Mouse (Mus musculus): ENCODE measurements around the gene Ppie. TPM values are rescaled to one million over a fixed set of nuclear protein-coding genes. Genes with fewer than 3 reads are reported as not detected.

The Ppie gene
- polyA plus RNA-seq, 1 experiment from 2014 or later = 30.9 TPM

DNA sequence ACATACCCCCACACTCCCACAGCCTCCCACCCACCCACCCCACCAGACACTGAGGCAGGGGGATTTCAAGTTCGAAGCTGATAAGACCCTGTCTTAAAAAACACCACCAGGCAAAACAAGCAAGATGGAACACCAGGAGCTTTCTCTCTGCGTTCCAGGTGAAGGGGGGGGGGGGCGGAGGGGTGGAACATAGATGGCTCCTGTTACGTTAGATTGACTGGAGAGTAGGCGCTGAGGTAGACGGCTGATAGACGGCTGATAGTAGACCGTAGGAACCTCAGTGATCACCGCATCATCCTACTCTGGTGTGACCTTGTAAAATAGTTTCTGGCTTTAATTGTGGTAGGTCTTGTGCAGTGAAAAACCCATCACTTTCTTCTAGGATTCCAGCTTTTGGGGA, 45.9 kb downstream of the Ppie start:
- no peak overlapping the region for H3K9ac ChIP-seq (ENCODE audit: low read depth, low read length)
- no peaks in the 10 kb centered on the region for H3K9me3 ChIP-seq (ENCODE audit: control insufficient read depth)
- H3K4me3 ChIP-seq (ENCODE audit: low read depth, low read length) = 0 out of 2 replicates have a peak overlapping the region, but pooled peaks have one; percentile 9
- no peaks in the 10 kb centered on the region for H3K36me3 ChIP-seq (ENCODE audit: control insufficient read depth, insufficient read depth)
- no peak overlapping the region for H3K27ac ChIP-seq (ENCODE audit: low read depth, low read length)
- WGBS = 29% methylated on average over 8 of the region's 9 CpGs
- peak overlapping the region; percentile 47 for H3K4me2 ChIP-seq (replicated peaks; ENCODE audit: low read depth)
- no peaks in the 10 kb centered on the region for H3K27me3 ChIP-seq (replicated peaks; ENCODE audit: control insufficient read depth, insufficient read depth, low read length)
- no peaks in the 10 kb centered on the region for H3K4me1 ChIP-seq (replicated peaks; ENCODE audit: control insufficient read depth, insufficient read depth, low read length)
- ATAC-seq = no peak
- no peak for TF ChIP-seq CTCF (IDR thresholded peaks at IDR 0.05; ENCODE audit: low read depth)

DNA sequence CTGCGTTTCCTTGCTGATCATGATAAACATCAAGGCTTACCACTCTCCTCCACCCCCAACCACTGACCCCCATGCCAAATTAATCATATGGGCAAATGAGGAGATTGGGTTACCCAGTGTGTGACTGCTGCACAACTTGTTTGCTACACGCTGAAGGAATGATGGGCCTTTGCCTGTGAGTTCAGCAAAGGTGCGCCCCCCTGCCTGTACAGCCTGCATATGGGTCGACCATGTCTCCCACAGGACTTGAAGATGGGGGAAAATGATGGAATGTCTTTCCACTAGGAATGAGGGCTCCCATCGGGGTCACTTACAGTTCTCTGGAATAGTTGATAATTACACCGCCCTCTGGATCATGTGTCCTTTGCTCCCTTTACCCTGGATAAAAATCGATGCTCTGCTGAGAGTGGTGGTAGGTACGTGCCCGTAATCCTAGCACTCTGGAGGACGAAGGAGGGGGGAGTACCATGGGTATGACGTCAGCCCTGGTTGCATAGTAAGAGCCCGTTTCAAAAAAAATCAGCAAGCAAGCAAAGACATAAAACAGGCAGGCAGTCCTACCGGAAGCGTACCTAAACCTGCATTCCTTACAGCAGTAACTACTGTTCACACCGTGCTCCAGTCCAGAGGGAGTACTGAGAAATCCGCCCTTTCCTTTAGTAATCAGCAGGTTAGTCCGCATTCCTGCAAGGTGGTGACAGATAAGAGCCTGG, 46.5 kb downstream of the Ppie start:
- no peak for TF ChIP-seq CTCF (IDR thresholded peaks at IDR 0.05; ENCODE audit: low read depth)
- peak overlapping the region; percentile 9; the same call in 1 of the 2 replicates for H3K4me3 ChIP-seq (ENCODE audit: low read depth, low read length)
- H3K36me3 ChIP-seq (ENCODE audit: control insufficient read depth, insufficient read depth) = no peaks in the 10 kb centered on the region
- peak; percentile 76 for ATAC-seq
- H3K27ac ChIP-seq (ENCODE audit: low read depth, low read length) = no peak overlapping the region
- no peaks in the 10 kb centered on the region for H3K27me3 ChIP-seq (replicated peaks; ENCODE audit: control insufficient read depth, insufficient read depth, low read length)
- H3K9ac ChIP-seq (ENCODE audit: low read depth, low read length) = no peak overlapping the region
- H3K9me3 ChIP-seq (ENCODE audit: control insufficient read depth) = no peaks in the 10 kb centered on the region
- WGBS = 26% methylated on average over 17 of the region's 17 CpGs
- H3K4me2 ChIP-seq (replicated peaks; ENCODE audit: low read depth) = peak overlapping the region; percentile 47
- H3K4me1 ChIP-seq (replicated peaks; ENCODE audit: control insufficient read depth, insufficient read depth, low read length) = no peaks in the 10 kb centered on the region

DNA sequence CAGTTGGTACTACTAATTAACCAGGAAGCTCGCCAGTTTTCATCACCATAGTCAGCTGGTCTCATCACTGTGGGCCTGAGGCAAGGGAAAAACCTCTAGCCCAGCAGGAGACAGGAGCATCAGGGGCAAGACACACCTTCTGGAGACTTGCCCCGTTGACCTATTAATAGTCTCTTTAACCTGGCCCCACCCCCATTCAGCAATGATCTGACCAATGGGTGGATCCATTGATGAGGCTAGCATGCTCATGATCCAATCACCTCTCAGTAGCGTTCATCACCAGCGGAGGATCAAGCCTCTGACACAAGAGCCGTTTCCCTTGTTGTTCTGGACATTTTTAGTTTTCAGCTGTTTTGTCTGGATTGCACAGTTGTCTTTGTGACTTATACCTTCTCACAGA, 47.1 kb downstream of the Ppie start:
- Histone ChIP-seq H3K9me3 (ENCODE audit: control insufficient read depth) (no peaks in the 10 kb centered on the region), H3K4me3 (ENCODE audit: low read depth, low read length) (no peak overlapping the region), H3K9ac (ENCODE audit: low read depth, low read length) (no peak overlapping the region), H3K4me2 (replicated peaks; ENCODE audit: low read depth) (no peak overlapping the region), H3K27me3 (replicated peaks; ENCODE audit: control insufficient read depth, insufficient read depth, low read length) (no peaks in the 10 kb centered on the region), H3K36me3 (ENCODE audit: control insufficient read depth, insufficient read depth) (no peaks in the 10 kb centered on the region), H3K4me1 (replicated peaks; ENCODE audit: control insufficient read depth, insufficient read depth, low read length) (no peaks in the 10 kb centered on the region), H3K27ac (ENCODE audit: low read depth, low read length) (no peak overlapping the region)
- no peak for ATAC-seq
- WGBS = 58% methylated on average over 5 of the region's 5 CpGs
- no peak for TF ChIP-seq CTCF (IDR thresholded peaks at IDR 0.05; ENCODE audit: low read depth)

DNA sequence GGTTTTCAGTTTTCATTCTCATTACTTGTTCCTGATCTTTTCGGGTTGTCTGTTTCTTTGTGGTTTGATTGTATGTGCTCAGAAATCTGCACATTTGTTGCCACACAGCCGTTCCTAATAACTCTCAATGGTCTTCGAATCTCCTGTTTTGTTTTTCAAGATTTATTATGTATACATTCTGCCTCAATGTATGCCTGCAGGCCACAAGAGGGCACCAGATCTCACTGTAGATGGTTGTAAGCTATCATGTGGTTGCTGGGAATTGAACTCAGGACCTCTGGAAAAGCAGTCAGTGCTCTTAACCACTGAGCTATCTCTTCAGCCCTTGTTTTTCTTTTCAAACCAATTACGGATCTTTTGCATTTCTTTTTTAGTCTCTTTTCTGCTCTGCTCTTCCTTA, 53.4 kb downstream of the Ppie start:
- WGBS = 79% methylated on average over 4 of the region's 4 CpGs
- Histone ChIP-seq H3K27me3 (replicated peaks; ENCODE audit: control insufficient read depth, insufficient read depth, low read length) (no peaks in the 10 kb centered on the region), H3K27ac (ENCODE audit: low read depth, low read length) (no peak overlapping the region), H3K9me3 (ENCODE audit: control insufficient read depth) (no peaks in the 10 kb centered on the region), H3K4me2 (replicated peaks; ENCODE audit: low read depth) (no peak overlapping the region), H3K4me3 (ENCODE audit: low read depth, low read length) (no peak overlapping the region), H3K9ac (ENCODE audit: low read depth, low read length) (no peak overlapping the region), H3K4me1 (replicated peaks; ENCODE audit: control insufficient read depth, insufficient read depth, low read length) (no peaks in the 10 kb centered on the region), H3K36me3 (ENCODE audit: control insufficient read depth, insufficient read depth) (no peaks in the 10 kb centered on the region)
- no peak for ATAC-seq
- peak; percentile 40 for TF ChIP-seq CTCF (IDR thresholded peaks at IDR 0.05; ENCODE audit: low read depth)

DNA sequence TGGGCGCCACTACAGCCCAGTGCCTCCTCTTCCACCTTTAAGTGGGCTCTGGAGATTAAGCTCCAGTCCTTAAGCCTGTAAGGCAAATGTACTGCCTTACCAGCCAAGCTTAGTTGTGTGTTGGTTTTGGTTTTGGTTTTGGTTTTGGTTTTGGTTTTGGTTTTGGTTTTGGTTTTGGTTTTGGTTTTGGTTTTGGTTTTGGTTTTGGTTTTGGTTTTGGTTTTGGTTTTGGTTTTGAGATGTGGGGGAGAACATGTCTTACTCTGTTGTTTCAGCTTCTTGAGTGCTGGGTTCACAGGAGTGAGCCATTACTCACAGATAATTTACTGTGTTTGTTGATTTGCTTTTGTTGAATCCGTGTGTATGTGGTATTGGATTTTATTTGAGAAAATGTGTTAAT, 54.5 kb downstream of the Ppie start:
- no peaks in the 10 kb centered on the region for H3K4me1 ChIP-seq (replicated peaks; ENCODE audit: control insufficient read depth, insufficient read depth, low read length)
- no peak overlapping the region for H3K4me2 ChIP-seq (replicated peaks; ENCODE audit: low read depth)
- no peaks in the 10 kb centered on the region for H3K27me3 ChIP-seq (replicated peaks; ENCODE audit: control insufficient read depth, insufficient read depth, low read length)
- no peak overlapping the region for H3K27ac ChIP-seq (ENCODE audit: low read depth, low read length)
- 84% methylated on average over 2 of the region's 2 CpGs for WGBS
- H3K4me3 ChIP-seq (ENCODE audit: low read depth, low read length) = no peak overlapping the region
- no peaks in the 10 kb centered on the region for H3K36me3 ChIP-seq (ENCODE audit: control insufficient read depth, insufficient read depth)
- no peak overlapping the region for H3K9ac ChIP-seq (ENCODE audit: low read depth, low read length)
- no peak for ATAC-seq
- no peaks in the 10 kb centered on the region for H3K9me3 ChIP-seq (ENCODE audit: control insufficient read depth)
- no peak for TF ChIP-seq CTCF (IDR thresholded peaks at IDR 0.05; ENCODE audit: low read depth)

DNA sequence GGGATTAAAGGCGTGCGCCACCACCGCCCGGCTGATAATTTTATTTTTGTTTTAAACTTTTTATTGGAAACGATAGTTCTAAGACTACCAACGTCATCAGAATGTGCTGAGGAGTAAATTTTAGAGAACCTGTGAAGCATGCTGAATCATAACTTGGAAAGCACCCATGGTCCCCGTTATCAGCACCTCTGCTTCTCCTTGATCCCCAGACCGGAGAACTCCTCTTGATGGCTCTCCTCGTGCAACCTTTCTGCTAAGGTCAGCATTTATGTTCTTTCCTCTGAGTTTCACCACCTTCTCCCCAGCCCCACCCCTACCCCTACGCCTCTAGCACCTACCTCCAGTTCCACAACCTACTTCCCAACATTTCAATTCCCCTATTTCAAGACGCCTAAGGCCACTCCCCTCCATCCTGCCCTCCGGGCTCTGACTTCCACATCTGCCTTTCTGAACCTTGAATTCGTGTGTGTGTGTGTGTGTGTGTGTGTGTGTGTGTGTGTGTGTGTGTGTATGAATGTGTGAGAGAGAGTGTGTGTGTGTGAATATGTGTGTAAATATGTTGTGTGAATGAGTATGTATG, 56.3 kb downstream of the Ppie start:
- Histone ChIP-seq H3K27me3 (replicated peaks; ENCODE audit: control insufficient read depth, insufficient read depth, low read length) (no peaks in the 10 kb centered on the region), H3K9ac (ENCODE audit: low read depth, low read length) (no peak overlapping the region), H3K4me3 (ENCODE audit: low read depth, low read length) (no peak overlapping the region), H3K4me2 (replicated peaks; ENCODE audit: low read depth) (no peak overlapping the region), H3K36me3 (ENCODE audit: control insufficient read depth, insufficient read depth) (no peaks in the 10 kb centered on the region), H3K9me3 (ENCODE audit: control insufficient read depth) (no peaks in the 10 kb centered on the region), H3K4me1 (replicated peaks; ENCODE audit: control insufficient read depth, insufficient read depth, low read length) (no peaks in the 10 kb centered on the region), H3K27ac (ENCODE audit: low read depth, low read length) (no peak overlapping the region)
- no peak for ATAC-seq
- WGBS = 67% methylated on average over 13 of the region's 13 CpGs
- no peak for TF ChIP-seq CTCF (IDR thresholded peaks at IDR 0.05; ENCODE audit: low read depth)
